Mouse (Mus musculus): ENCODE results near the gene Ptpn3. TPM values are rescaled to one million over a fixed set of nuclear protein-coding genes. Genes with fewer than 3 reads are reported as not detected.

Ptpn3 gene
- polyA plus RNA-seq, 1 experiment from 2014 or later = 2.6 TPM

DNA sequence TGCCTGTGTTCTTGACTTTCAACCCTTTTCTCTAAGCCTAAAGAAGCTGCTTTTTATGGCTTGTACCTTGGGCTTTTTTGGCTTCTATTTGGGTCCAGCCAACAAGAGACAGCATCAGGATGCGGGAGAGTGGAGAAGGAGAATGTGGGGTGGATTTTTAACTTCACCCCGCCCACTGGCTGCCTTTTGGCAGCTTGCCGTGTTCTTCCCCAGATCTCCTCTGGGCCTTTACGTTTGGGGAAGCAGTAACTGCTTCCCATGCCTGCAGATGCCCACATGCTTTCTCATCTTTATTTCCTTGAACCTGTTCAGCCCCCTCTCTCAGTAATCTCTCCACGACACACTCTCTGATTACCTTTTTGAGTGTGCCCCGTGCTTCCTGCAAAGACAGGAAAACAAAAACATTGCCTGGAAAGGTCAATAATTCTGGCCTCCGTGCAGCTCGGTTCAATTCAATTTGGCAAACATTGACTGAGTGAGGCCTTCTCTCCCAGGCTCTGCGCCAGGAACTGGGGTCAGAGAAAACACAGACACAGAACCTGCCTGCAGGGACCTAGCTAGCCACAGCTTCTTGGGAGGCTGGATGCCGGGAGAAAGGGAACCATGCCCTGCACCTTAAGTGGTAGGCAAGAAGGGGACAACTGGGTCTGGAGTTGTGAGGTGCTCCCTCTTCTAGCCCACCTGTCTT, 17.0 kb upstream of the Ptpn3 start:
- no peak overlapping the region for H3K4me2 ChIP-seq (ENCODE audit: low read length)
- H3K27me3 ChIP-seq (replicated peaks; ENCODE audit: control insufficient read depth, insufficient read depth, low read length) = no peaks in the 10 kb centered on the region
- H3K9me3 ChIP-seq (ENCODE audit: control insufficient read depth, low read length) = no peaks in the 10 kb centered on the region
- no peaks in the 10 kb centered on the region for H3K36me3 ChIP-seq (ENCODE audit: control insufficient read depth, insufficient read depth)
- H3K4me3 ChIP-seq (replicated peaks; ENCODE audit: low read length) = no peak overlapping the region
- no peak overlapping the region for H3K27ac ChIP-seq (ENCODE audit: low read length)
- ATAC-seq = no peak
- WGBS = 33% methylated on average over 10 of the region's 10 CpGs
- H3K9ac ChIP-seq (replicated peaks; ENCODE audit: low read depth, low read length) = no peak overlapping the region
- 0 out of 2 replicates have a peak, but pooled peaks cover 5% of the 10 kb centered on the region for H3K4me1 ChIP-seq (replicated peaks; ENCODE audit: control insufficient read depth, insufficient read depth, low read length)

DNA sequence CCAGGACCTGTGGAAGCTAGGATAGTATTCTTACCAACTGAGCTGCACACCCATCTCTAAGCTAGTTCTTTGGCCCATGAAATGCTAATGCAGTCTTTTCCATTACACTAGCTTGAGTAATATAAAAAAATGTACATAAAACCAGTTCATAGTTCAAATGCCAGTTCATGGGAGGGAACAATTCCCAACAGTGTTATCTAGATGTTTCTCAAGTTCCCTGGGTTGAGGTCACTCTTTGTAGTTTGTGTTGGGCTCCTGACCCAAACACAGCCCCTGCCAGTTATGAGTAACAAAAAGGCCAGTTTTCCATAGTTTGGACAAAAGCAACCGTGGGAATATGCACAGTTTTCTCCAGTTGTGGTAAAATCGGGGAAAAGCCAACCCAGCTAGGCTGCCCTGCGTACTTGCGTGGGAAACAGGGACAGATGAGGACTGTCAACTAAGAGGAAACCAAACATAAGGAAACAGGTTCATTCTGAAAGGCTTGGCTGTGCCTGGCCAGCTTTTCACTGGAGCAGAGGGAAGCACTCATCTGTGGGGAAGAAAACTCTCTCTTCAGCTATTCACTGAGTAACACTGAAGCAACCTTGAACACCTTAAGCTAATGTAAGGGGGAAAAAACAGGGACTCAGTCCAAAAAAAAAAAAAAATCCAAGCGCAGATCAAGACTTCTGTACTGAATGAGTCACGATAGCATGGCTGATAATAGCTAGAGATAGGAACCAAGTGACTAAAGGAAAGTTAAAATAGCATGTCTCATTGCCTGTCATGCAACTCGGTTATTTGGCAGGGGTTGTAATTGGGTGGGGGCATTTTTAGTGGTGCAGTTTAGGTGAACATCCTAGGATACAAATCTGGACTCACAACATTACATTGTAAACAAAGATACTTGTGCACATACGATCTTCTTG, 10.9 kb upstream of the Ptpn3 start:
- Histone ChIP-seq H3K27ac (ENCODE audit: low read length) (no peak overlapping the region), H3K4me3 (replicated peaks; ENCODE audit: low read length) (no peak overlapping the region), H3K27me3 (replicated peaks; ENCODE audit: control insufficient read depth, insufficient read depth, low read length) (no peaks in the 10 kb centered on the region), H3K4me2 (ENCODE audit: low read length) (no peak overlapping the region), H3K4me1 (replicated peaks; ENCODE audit: control insufficient read depth, insufficient read depth, low read length) (no peaks in the 10 kb centered on the region), H3K36me3 (ENCODE audit: control insufficient read depth, insufficient read depth) (no peaks in the 10 kb centered on the region), H3K9me3 (ENCODE audit: control insufficient read depth, low read length) (no peaks in the 10 kb centered on the region), H3K9ac (replicated peaks; ENCODE audit: low read depth, low read length) (no peak overlapping the region)
- no peak for ATAC-seq
- WGBS = 79% methylated on average over 8 of the region's 8 CpGs

DNA sequence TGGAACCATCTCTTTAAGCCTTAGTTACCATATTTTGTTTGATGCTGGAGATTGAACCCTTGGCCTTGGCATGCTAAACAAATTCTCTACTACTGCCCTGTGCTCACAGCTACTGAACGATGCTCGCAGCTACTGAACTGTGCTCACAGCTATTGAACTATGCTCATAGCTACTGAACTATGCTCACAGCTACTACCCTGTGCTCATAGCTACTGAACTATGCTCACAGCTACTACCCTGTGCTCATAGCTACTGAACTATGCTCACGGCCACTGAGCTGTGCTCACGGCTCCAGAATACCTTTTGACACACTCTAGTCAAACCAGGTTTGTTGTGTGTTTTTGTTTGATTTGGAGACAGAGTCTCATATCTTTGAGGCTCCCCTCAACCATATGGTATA, 10.1 kb upstream of the Ptpn3 start:
- Histone ChIP-seq H3K4me3 (replicated peaks; ENCODE audit: low read length) (no peak overlapping the region), H3K36me3 (ENCODE audit: control insufficient read depth, insufficient read depth) (no peaks in the 10 kb centered on the region), H3K4me1 (replicated peaks; ENCODE audit: control insufficient read depth, insufficient read depth, low read length) (no peaks in the 10 kb centered on the region), H3K9ac (replicated peaks; ENCODE audit: low read depth, low read length) (no peak overlapping the region), H3K4me2 (ENCODE audit: low read length) (no peak overlapping the region), H3K27me3 (replicated peaks; ENCODE audit: control insufficient read depth, insufficient read depth, low read length) (no peaks in the 10 kb centered on the region), H3K9me3 (ENCODE audit: control insufficient read depth, low read length) (no peaks in the 10 kb centered on the region), H3K27ac (ENCODE audit: low read length) (no peak overlapping the region)
- WGBS = 91% methylated on average over 4 of the region's 4 CpGs
- no peak for ATAC-seq

DNA sequence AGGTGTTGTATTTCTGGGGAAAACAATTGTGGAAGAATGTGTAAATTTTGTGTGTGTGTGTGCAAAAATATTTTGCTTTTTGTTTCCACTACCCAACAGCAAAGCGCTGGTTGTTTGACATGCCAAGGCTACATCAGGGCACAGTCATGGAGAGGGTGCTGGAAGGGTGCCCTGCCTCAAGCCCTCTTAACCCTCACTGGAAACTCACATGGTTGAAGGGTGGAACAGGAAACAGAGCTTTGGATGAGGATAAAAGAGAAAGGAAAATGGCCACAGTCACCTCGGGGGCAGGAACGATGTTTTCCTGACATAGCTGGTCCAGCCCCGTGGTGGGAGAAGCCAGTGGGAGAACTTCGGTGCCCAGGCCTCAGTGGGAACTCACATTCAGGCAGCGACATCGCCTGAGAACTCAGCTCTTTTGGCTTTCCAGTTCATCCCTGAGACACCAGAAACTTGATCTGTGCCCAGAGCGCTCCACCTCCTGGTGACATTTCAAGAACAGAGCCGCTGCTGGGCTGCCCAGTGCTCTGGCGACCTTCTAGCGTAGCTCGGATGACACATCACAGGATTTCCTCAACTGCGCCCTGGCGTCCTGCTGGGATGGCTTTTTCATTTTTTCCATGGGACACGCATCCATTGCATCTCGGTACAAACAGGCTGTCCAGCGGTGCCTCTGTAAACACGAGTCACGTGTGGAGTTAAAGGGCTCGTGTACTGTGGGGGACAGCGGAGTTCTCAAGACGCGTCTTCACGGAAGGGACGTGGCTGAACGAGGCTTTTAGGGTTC, 6.8 kb upstream of the Ptpn3 start:
- Histone ChIP-seq H3K4me1 (replicated peaks; ENCODE audit: control insufficient read depth, insufficient read depth, low read length) (no peaks in the 10 kb centered on the region), H3K27ac (ENCODE audit: low read length) (no peak overlapping the region), H3K9me3 (ENCODE audit: control insufficient read depth, low read length) (no peaks in the 10 kb centered on the region), H3K27me3 (replicated peaks; ENCODE audit: control insufficient read depth, insufficient read depth, low read length) (no peaks in the 10 kb centered on the region), H3K9ac (replicated peaks; ENCODE audit: low read depth, low read length) (no peak overlapping the region), H3K36me3 (ENCODE audit: control insufficient read depth, insufficient read depth) (no peaks in the 10 kb centered on the region), H3K4me2 (ENCODE audit: low read length) (no peak overlapping the region), H3K4me3 (replicated peaks; ENCODE audit: low read length) (no peak overlapping the region)
- 55% methylated on average over 26 of the region's 26 CpGs for WGBS
- no peak for ATAC-seq

GRCm38 (mm10) chr4:57307747-57308146, 6.1 kb upstream of the Ptpn3 start:
- Histone ChIP-seq H3K9ac (replicated peaks; ENCODE audit: low read depth, low read length) (no peak overlapping the region), H3K4me3 (replicated peaks; ENCODE audit: low read length) (no peak overlapping the region), H3K4me1 (replicated peaks; ENCODE audit: control insufficient read depth, insufficient read depth, low read length) (no peaks in the 10 kb centered on the region), H3K27me3 (replicated peaks; ENCODE audit: control insufficient read depth, insufficient read depth, low read length) (no peaks in the 10 kb centered on the region), H3K27ac (ENCODE audit: low read length) (no peak overlapping the region), H3K4me2 (ENCODE audit: low read length) (no peak overlapping the region), H3K9me3 (ENCODE audit: control insufficient read depth, low read length) (no peaks in the 10 kb centered on the region), H3K36me3 (ENCODE audit: control insufficient read depth, insufficient read depth) (no peaks in the 10 kb centered on the region)
- WGBS = 85% methylated on average over 4 of the region's 4 CpGs
- ATAC-seq = no peak

GRCm38 (mm10) chr4:57306260-57306659, 4.6 kb upstream of the Ptpn3 start:
- Histone ChIP-seq H3K4me1 (replicated peaks; ENCODE audit: control insufficient read depth, insufficient read depth, low read length) (no peaks in the 10 kb centered on the region; the same call in 1 of the 2 replicates), H3K36me3 (ENCODE audit: control insufficient read depth, insufficient read depth) (no peaks in the 10 kb centered on the region), H3K9ac (replicated peaks; ENCODE audit: low read depth, low read length) (no peak overlapping the region), H3K4me3 (replicated peaks; ENCODE audit: low read length) (no peak overlapping the region), H3K27me3 (replicated peaks; ENCODE audit: control insufficient read depth, insufficient read depth, low read length) (no peaks in the 10 kb centered on the region), H3K4me2 (ENCODE audit: low read length) (no peak overlapping the region), H3K9me3 (ENCODE audit: control insufficient read depth, low read length) (no peaks in the 10 kb centered on the region), H3K27ac (ENCODE audit: low read length) (no peak overlapping the region)
- ATAC-seq = no peak
- WGBS = 95% methylated on average over 4 of the region's 4 CpGs

DNA sequence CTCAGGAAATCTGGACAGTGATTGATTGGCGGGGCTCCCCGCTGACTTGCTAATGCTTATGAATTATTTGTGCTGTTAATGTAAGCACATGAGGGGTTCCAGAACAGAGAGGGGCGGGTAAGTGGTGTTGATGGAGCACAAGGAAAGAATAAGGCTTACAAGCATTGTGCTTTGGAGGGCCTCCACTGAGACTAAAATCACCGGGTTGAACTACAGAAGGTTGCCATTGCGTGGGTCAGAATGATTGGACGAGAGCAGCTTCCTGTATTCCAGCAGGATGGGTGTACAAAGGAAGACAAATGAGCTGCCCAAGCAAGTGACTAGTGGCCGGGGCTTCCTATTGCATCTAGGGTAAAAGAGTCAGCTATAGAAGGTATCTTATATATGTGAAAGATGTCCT, 4.0 kb upstream of the Ptpn3 start:
- 72% methylated on average over 7 of the region's 7 CpGs for WGBS
- no peak overlapping the region for H3K4me3 ChIP-seq (replicated peaks; ENCODE audit: low read length)
- H3K9me3 ChIP-seq (ENCODE audit: control insufficient read depth, low read length) = no peaks in the 10 kb centered on the region
- no peak overlapping the region for H3K4me2 ChIP-seq (ENCODE audit: low read length)
- no peak for ATAC-seq
- H3K9ac ChIP-seq (replicated peaks; ENCODE audit: low read depth, low read length) = no peak overlapping the region
- H3K27ac ChIP-seq (ENCODE audit: low read length) = no peak overlapping the region
- H3K27me3 ChIP-seq (replicated peaks; ENCODE audit: control insufficient read depth, insufficient read depth, low read length) = no peaks in the 10 kb centered on the region
- H3K36me3 ChIP-seq (ENCODE audit: control insufficient read depth, insufficient read depth) = no peaks in the 10 kb centered on the region
- H3K4me1 ChIP-seq (replicated peaks; ENCODE audit: control insufficient read depth, insufficient read depth, low read length) = peaks cover 5% of the 10 kb centered on the region

DNA sequence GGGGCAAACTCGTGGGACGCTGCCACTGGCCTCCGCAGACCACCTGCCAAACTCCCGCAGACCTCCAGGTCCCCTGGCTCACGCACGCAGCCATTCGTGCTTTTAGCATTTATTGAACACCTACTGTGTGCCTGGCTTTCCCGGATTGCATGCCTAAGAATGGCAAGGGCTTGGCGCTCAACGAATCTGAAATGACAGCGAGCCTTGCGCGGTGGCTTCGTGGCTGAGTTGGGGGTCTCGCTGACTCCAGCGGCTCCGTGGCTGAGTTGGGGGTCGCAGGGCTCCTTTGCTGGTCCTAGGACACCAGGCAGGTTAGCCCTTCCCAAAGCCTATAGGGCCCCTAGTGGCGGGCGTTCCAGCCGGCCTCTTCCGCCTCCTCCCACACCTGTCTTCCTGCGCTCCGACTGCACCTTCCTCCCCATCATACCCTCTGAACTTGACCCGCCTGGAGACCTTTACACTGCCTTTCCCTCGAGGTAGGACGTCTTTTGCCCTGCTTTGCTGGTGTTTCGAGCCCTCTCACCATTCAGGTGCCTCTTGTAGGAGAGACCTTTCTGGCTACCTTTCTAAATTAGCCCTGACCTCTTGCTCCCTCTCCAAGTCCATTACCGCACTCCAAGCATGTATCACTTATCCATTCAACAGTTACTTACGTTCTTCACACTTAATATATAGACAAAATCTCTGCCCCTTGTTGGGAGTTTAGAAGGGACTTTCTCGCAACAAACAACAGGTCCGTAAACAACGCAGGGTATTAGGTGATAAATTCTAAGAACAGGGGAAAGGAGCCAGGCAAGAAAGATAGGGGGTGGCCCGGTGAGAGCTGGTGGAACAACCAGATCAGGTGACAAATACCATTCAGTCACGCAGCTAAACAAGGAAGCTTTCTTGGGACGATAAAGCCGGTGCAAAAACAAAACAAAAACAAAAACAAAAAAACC, 898 bp downstream of the Ptpn3 start:
- Histone ChIP-seq H3K9ac (replicated peaks; ENCODE audit: low read depth, low read length) (peak overlapping the region; percentile 69), H3K27ac (ENCODE audit: low read length) (no peak overlapping the region), H3K4me3 (replicated peaks; ENCODE audit: low read length) (peak overlapping the region; percentile 54), H3K9me3 (ENCODE audit: control insufficient read depth, low read length) (no peaks in the 10 kb centered on the region), H3K4me1 (replicated peaks; ENCODE audit: control insufficient read depth, insufficient read depth, low read length) (peaks cover 23% of the 10 kb centered on the region), H3K27me3 (replicated peaks; ENCODE audit: control insufficient read depth, insufficient read depth, low read length) (0 out of 2 replicates have a peak, but pooled peaks cover 4% of the 10 kb centered on the region), H3K36me3 (ENCODE audit: control insufficient read depth, insufficient read depth) (no peaks in the 10 kb centered on the region), H3K4me2 (ENCODE audit: low read length) (peak overlapping the region; percentile 95)
- WGBS = under 1% methylated on average over 37 of the region's 37 CpGs
- ATAC-seq = peak; percentile 7; the same call in 1 of the 2 replicates
